Mouse (Mus musculus) midbrain, embryonic 10.5 days (tissue): ENCODE results near the gene Matn4. TPM values are rescaled to one million over a fixed set of nuclear protein-coding genes. Genes with fewer than 3 reads are reported as not detected.

Experiments
- DNase-seq: peaks from one replicate; pipeline ENCODE4 v3.0.0-alpha.2; 2017; ENCODE audit warnings: low spot score
- H3K27ac ChIP-seq: fragments of 300-500 bp; sonication (generic); replicated peaks from 2 replicates; pipeline ENCODE4 v1.5.1; 2016; ENCODE audit warnings: mild to moderate bottlenecking
- H3K27me3 ChIP-seq: fragments of 300-500 bp; sonication (generic); 2 replicates; pipeline ENCODE4 v1.6.1; 2016; ENCODE audit warnings: low read depth, mild to moderate bottlenecking; ENCODE audit not compliant: poor library complexity, severe bottlenecking
- H3K36me3 ChIP-seq: fragments of 300-500 bp; sonication (generic); 2 replicates; pipeline ENCODE4 v1.6.1; 2016; ENCODE audit warnings: mild to moderate bottlenecking, moderate library complexity
- H3K4me1 ChIP-seq: fragments of 300-500 bp; sonication (generic); 2 replicates; pipeline ENCODE4 v1.6.1; 2016
- H3K4me3 ChIP-seq: fragments of 300-500 bp; sonication (generic); 2 replicates; pipeline ENCODE4 v1.5.1; 2016; ENCODE audit warnings: mild to moderate bottlenecking, moderate library complexity
- H3K9me3 ChIP-seq: fragments of 300-500 bp; sonication (generic); replicated peaks from 2 replicates; pipeline ENCODE4 v1.6.1; 2016; ENCODE audit warnings: mild to moderate bottlenecking
- WGBS: fragments of 180-500 bp; shearing (Covaris S2); methylation state at CpG from one replicate; pipeline ENCODE4 v1.1.7; 2016; 5-methylcytosine and 5-hydroxymethylcytosine counted together
- polyA plus RNA-seq: library from polyadenylated mRNA; unstranded; fragments of >200 nt; fragmentation: Nextera tagmentation; extraction: Ambion mirVana; gene quantifications from 2 replicates; pipeline ENCODE4 v1.2.1, GENCODE M21; 2016

Gene Matn4
- polyA plus RNA-seq, 1 experiment from 2014 or later: not detected

GRCm38 (mm10) chr2:164442315-164443050 is 37.5 kb upstream of the Matn4 start:
- no peak for DNase-seq
- Histone ChIP-seq H3K4me3 (peak overlapping the region; percentile 71), H3K4me1 (peaks cover 34% of the 10 kb centered on the region), H3K9me3 (no peaks in the 10 kb centered on the region), H3K36me3 (no peaks in the 10 kb centered on the region), H3K27me3 (peaks cover 58% of the 10 kb centered on the region), H3K27ac (peak overlapping the region; percentile 85)
- 2% methylated on average over 29 of the region's 29 CpGs for WGBS

GRCm38 (mm10) chr2:164441731-164442130 is 36.8 kb upstream of the Matn4 start:
- no peak overlapping the region for H3K27ac ChIP-seq
- H3K27me3 ChIP-seq: peaks cover 58% of the 10 kb centered on the region
- WGBS: 31% methylated on average over 7 of the region's 7 CpGs
- no peaks in the 10 kb centered on the region for H3K9me3 ChIP-seq
- no peak for DNase-seq
- no peaks in the 10 kb centered on the region for H3K36me3 ChIP-seq
- H3K4me3 ChIP-seq: peak overlapping the region; percentile 71
- peaks cover 40% of the 10 kb centered on the region for H3K4me1 ChIP-seq

GRCm38 (mm10) chr2:164441155-164441554 is 36.2 kb upstream of the Matn4 start:
- 0 out of 2 replicates have a peak overlapping the region, but pooled peaks have one; percentile 71 for H3K4me3 ChIP-seq
- WGBS: 40% methylated on average over 8 of the region's 8 CpGs

GRCm38 (mm10) chr2:164440314-164440713 is 35.4 kb upstream of the Matn4 start:
- Histone ChIP-seq H3K27ac (no peak overlapping the region), H3K27me3 (peaks cover 55% of the 10 kb centered on the region), H3K9me3 (no peaks in the 10 kb centered on the region), H3K4me1 (peaks cover 52% of the 10 kb centered on the region), H3K4me3 (no peak overlapping the region), H3K36me3 (no peaks in the 10 kb centered on the region)
- DNase-seq: no peak
- 81% methylated on average over 5 of the region's 5 CpGs for WGBS

More at GRCm38 (mm10) chr2:164441155-164441554, 36.2 kb upstream of the Matn4 start:
- no peaks in the 10 kb centered on the region for H3K9me3 ChIP-seq
- H3K36me3 ChIP-seq: no peaks in the 10 kb centered on the region
- peaks cover 46% of the 10 kb centered on the region for H3K4me1 ChIP-seq
- no peak for DNase-seq
- H3K27me3 ChIP-seq: peaks cover 58% of the 10 kb centered on the region
- H3K27ac ChIP-seq: no peak overlapping the region

- DNase-seq: no peak
- H3K27ac ChIP-seq: no peak overlapping the region
- no peaks in the 10 kb centered on the region for H3K9me3 ChIP-seq
- peaks cover 52% of the 10 kb centered on the region for H3K4me1 ChIP-seq
- 70% methylated on average over 3 of the region's 3 CpGs for WGBS
- H3K27me3 ChIP-seq: peaks cover 42% of the 10 kb centered on the region
- H3K36me3 ChIP-seq: no peaks in the 10 kb centered on the region
- H3K4me3 ChIP-seq: no peak overlapping the region
Observed at GRCm38 (mm10) chr2:164439001-164439421, 34.1 kb upstream of the Matn4 start.

- no peak overlapping the region for H3K27ac ChIP-seq
- DNase-seq: no peak
- peaks cover 46% of the 10 kb centered on the region for H3K4me1 ChIP-seq
- no peak overlapping the region for H3K4me3 ChIP-seq
- H3K36me3 ChIP-seq: no peaks in the 10 kb centered on the region
- WGBS: 73% methylated on average over 8 of the region's 8 CpGs
- H3K27me3 ChIP-seq: peaks cover 35% of the 10 kb centered on the region
- H3K9me3 ChIP-seq: no peaks in the 10 kb centered on the region
Observed at GRCm38 (mm10) chr2:164438257-164438656, 33.3 kb upstream of the Matn4 start.

- WGBS: 85% methylated on average over 6 of the region's 6 CpGs
- peaks cover 46% of the 10 kb centered on the region for H3K4me1 ChIP-seq
- no peak for DNase-seq
- peaks cover 32% of the 10 kb centered on the region for H3K27me3 ChIP-seq
- H3K4me3 ChIP-seq: no peak overlapping the region
- H3K9me3 ChIP-seq: no peaks in the 10 kb centered on the region
- no peaks in the 10 kb centered on the region for H3K36me3 ChIP-seq
- no peak overlapping the region for H3K27ac ChIP-seq
Observed at GRCm38 (mm10) chr2:164437710-164438109, 32.8 kb upstream of the Matn4 start.

- Histone ChIP-seq H3K4me3 (no peak overlapping the region), H3K9me3 (no peaks in the 10 kb centered on the region), H3K4me1 (peaks cover 46% of the 10 kb centered on the region), H3K27me3 (peaks cover 27% of the 10 kb centered on the region), H3K36me3 (no peaks in the 10 kb centered on the region), H3K27ac (no peak overlapping the region)
- no peak for DNase-seq
- 46% methylated on average over 3 of the region's 3 CpGs for WGBS
Observed at GRCm38 (mm10) chr2:164436961-164437360, 32.0 kb upstream of the Matn4 start.

- H3K27me3 ChIP-seq: peaks cover 21% of the 10 kb centered on the region
- no peak overlapping the region for H3K27ac ChIP-seq
- H3K4me1 ChIP-seq: peaks cover 46% of the 10 kb centered on the region
- H3K36me3 ChIP-seq: no peaks in the 10 kb centered on the region
- WGBS: 23% methylated on average over 8 of the region's 8 CpGs
- H3K4me3 ChIP-seq: no peak overlapping the region
- DNase-seq: no peak
- H3K9me3 ChIP-seq: no peaks in the 10 kb centered on the region
Observed at GRCm38 (mm10) chr2:164436215-164436913, 31.4 kb upstream of the Matn4 start.

GRCm38 (mm10) chr2:164435216-164436090 is 30.5 kb upstream of the Matn4 start:
- Histone ChIP-seq H3K4me1 (peaks cover 48% of the 10 kb centered on the region), H3K36me3 (no peaks in the 10 kb centered on the region), H3K27me3 (peaks cover 19% of the 10 kb centered on the region), H3K27ac (no peak overlapping the region), H3K4me3 (no peak overlapping the region), H3K9me3 (no peaks in the 10 kb centered on the region)
- 54% methylated on average over 5 of the region's 5 CpGs for WGBS
- DNase-seq: no peak

- peaks cover 24% of the 10 kb centered on the region for H3K27me3 ChIP-seq
- no peaks in the 10 kb centered on the region for H3K36me3 ChIP-seq
- H3K4me1 ChIP-seq: peaks cover 48% of the 10 kb centered on the region
- WGBS: 85% methylated on average over 3 of the region's 3 CpGs
- no peak overlapping the region for H3K4me3 ChIP-seq
- H3K27ac ChIP-seq: no peak overlapping the region
- no peak for DNase-seq
- no peaks in the 10 kb centered on the region for H3K9me3 ChIP-seq
Observed at GRCm38 (mm10) chr2:164434681-164435080, 29.7 kb upstream of the Matn4 start.

GRCm38 (mm10) chr2:164433278-164433895 is 28.4 kb upstream of the Matn4 start:
- H3K9me3 ChIP-seq: no peaks in the 10 kb centered on the region
- H3K27me3 ChIP-seq: peaks cover 27% of the 10 kb centered on the region
- no peaks in the 10 kb centered on the region; the same call in 1 of the 2 replicates for H3K36me3 ChIP-seq
- DNase-seq: no peak
- peaks cover 60% of the 10 kb centered on the region for H3K4me1 ChIP-seq
- 87% methylated on average over 9 of the region's 9 CpGs for WGBS
- H3K27ac ChIP-seq: 0 out of 2 replicates have a peak overlapping the region, but pooled peaks have one; percentile 38
- H3K4me3 ChIP-seq: no peak overlapping the region
